Mouse (Mus musculus): ENCODE data around the gene Tmem135.

DNA sequence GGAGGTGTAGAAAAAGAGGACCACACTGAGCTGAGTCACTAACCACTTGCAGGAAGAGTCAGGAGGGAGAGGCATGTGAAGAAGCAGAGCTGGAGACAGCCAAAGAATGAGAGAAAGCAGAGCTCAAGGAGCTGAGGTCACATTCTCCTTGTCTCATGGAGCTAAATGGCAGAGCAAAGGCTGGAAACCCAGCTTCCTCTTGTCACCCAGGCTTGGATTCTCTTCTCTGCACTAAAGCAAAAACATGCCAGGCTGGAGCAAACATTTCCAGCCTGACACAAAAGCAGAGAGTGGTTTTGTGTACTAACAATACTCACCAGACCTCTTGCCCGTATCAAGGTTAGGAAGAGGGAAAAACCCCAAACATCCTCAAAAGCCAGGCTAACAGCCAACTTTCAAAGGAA lies 287.8 kb downstream of the Tmem135 start:
- TF ChIP-seq CTCF (IDR thresholded peaks at IDR 0.05; ENCODE audit: extremely low read depth, insufficient read depth, low read length) (no peak), POLR2A (IDR thresholded peaks at IDR 0.05; ENCODE audit: extremely low read depth, insufficient read depth, low read length) (no peak)
